Mouse (Mus musculus): ENCODE measurements around the gene Krt24. TPM values are rescaled to one million over a fixed set of nuclear protein-coding genes. Genes with fewer than 3 reads are reported as not detected.

Krt24 gene
- polyA plus RNA-seq (2012; rRNA removed): 0.31 TPM in 1 of 2 replicates, not detected in the other

GRCm38 (mm10) chr11:99284833-99285312 lies at the start of gene Krt24:
TSS of gene Krt24 (minus strand) at chr11:99285262.

DNA sequence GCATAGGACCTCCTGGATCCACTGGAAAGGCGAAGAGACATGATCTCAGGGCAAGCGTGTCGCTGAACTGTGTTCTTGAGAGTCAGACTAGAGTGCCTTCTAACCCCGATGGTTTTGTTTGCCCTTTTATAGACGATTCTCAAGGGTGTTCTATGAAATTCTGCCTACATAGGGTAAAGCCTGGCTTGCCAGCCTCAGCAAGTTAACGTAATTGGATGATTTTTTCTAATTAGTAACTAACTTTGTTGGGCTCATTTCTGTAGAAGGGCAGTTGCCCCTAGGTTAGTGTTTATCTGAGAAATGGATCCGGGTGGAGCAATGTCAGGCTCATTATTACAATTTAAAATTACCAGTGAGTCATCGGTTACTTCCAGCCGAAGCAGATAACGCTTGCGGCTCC lies 37.8 kb upstream of the Krt24 start, which contains the start of gene Krt25:
Gene Krt25, minus strand, starts transcription at position 101 of the 400 bp plus-strand sequence.

DNA sequence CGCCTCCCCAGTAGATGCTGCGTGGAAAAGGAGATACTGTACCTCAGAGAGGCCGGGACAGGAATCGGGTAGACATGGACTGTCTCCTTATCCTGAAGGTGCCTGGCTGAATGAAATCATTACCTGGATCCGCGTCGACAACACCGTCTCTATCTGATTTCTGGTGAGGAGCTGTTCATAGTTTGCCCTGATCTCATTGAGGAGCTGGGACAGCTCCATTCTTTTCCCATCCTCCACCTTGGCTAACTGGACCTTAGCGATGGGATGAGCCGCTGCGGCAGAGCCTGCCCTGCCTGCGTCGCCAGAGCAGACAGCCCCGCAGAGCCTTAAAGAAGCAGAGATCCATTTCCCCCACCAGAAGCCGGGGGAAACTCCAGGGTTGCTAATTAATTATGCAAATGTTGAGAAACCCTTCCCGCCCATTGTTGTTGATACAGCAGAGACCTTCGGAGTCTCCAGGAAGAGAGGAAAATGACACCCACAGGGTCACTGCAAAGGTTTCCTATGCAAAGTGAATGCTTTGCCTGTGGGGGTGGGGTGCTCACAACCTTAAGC lies 41.2 kb downstream of the Krt24 start, which contains the start of gene Krt222:
Gene Krt222, minus strand, starts transcription at position 266 of the 555 bp plus-strand sequence.

GRCm38 (mm10) chr11:99230261-99231048 lies 54.6 kb downstream of the Krt24 start, which contains the start of gene Smarce1:
TSS of gene Smarce1 (minus strand) at chr11:99231017.

Other genes with a start within 250 kb of the Krt24 start
- gene Igfbp4, start 244.0 kb downstream of the Krt24 start, polyA plus RNA-seq (2012; rRNA removed): 298 and 390 TPM in 2 replicates
- gene Tns4, start 196.0 kb downstream of the Krt24 start, polyA plus RNA-seq (2012; rRNA removed): 0.41 and 0.91 TPM in 2 replicates
- gene Ccr7, start 130.2 kb downstream of the Krt24 start, polyA plus RNA-seq (2012; rRNA removed): 0.12 and 0.39 TPM in 2 replicates
- gene Smarce1, start 54.2 kb downstream of the Krt24 start, polyA plus RNA-seq (2012; rRNA removed): 429 and 695 TPM in 2 replicates
- gene Krt222, start 41.2 kb downstream of the Krt24 start, polyA plus RNA-seq (2012; rRNA removed): 0.22 and 0.40 TPM in 2 replicates
- gene Krt25, start 37.7 kb upstream of the Krt24 start, polyA plus RNA-seq (2012; rRNA removed): 0.02 and 0.07 TPM in 2 replicates
- gene Krt26, start 52.7 kb upstream of the Krt24 start, polyA plus RNA-seq (2012; rRNA removed): 0.12 and 0.25 TPM in 2 replicates
- gene Krt27, start 65.8 kb upstream of the Krt24 start, polyA plus RNA-seq (2012; rRNA removed): 0.02 TPM in 1 of 2 replicates, not detected in the other
- gene Krt28, start 89.6 kb upstream of the Krt24 start, polyA plus RNA-seq (2012; rRNA removed): 0.24 and 0.30 TPM in 2 replicates
- 5.6 and 10.6 TPM in 2 replicates for gene Krt10, start 104.1 kb upstream of the Krt24 start, polyA plus RNA-seq (2012; rRNA removed)
- 0.04 TPM in 1 of 2 replicates, not detected in the other for gene Krt12, start 137.0 kb upstream of the Krt24 start, polyA plus RNA-seq (2012; rRNA removed)
- gene Krt20, start 152.9 kb upstream of the Krt24 start, polyA plus RNA-seq (2012; rRNA removed): 1.1 and 2.3 TPM in 2 replicates
- 0.08 and 0.14 TPM in 2 replicates for gene Krt23, start 207.9 kb upstream of the Krt24 start, polyA plus RNA-seq (2012; rRNA removed)
- not detected in 2 replicates for gene Krt39, start 236.1 kb upstream of the Krt24 start, polyA plus RNA-seq (2012; rRNA removed)